Mouse (Mus musculus) MEL (cell line): ENCODE results near the gene Fut8. TPM values are rescaled to one million over a fixed set of nuclear protein-coding genes. Genes with fewer than 3 reads are reported as not detected.

Experiments
- DNase-seq: peaks from one replicate; pipeline ENCODE4 v3.0.0; 2011; ENCODE audit warnings: low read depth, low spot score
- H3K27ac ChIP-seq: 2 replicates; pipeline ENCODE4 v1.5.1; 2012; ENCODE audit warnings: low read depth, mild to moderate bottlenecking, control low read depth, low read length, moderate library complexity; ENCODE audit not compliant: control insufficient read depth
- H3K27me3 ChIP-seq, 2 experiments: fragments of 150-350 bp in 1 of 2; sonication (generic) in 1 of 2; 2 replicates each; pipeline ENCODE4 v1.6.1; 2012; ENCODE audit warnings: low read length in 2 of 2, mild to moderate bottlenecking in 2 of 2, improper control_type of control experiment in 1 of 2, moderate library complexity in 1 of 2; ENCODE audit not compliant: insufficient read depth in 2 of 2, control insufficient read depth in 1 of 2
- H3K36me3 ChIP-seq, 2 experiments: 2 replicates each; pipeline ENCODE4 v1.6.1; 2012 to 2014; ENCODE audit warnings: low read length in 2 of 2, improper control_type of control experiment in 1 of 2, inconsistent platforms in 1 of 2, mild to moderate bottlenecking in 1 of 2; ENCODE audit not compliant: insufficient read depth in 2 of 2, control insufficient read depth in 1 of 2
- H3K4me1 ChIP-seq, 2 experiments: fragments of 150-350 bp in 1 of 2; sonication (generic) in 1 of 2; 2 replicates each; pipeline ENCODE4 v1.6.1; 2012; ENCODE audit warnings: low read length in 2 of 2, improper control_type of control experiment in 1 of 2, mild to moderate bottlenecking in 1 of 2; ENCODE audit not compliant: insufficient read depth in 2 of 2, control insufficient read depth in 1 of 2
- H3K4me3 ChIP-seq, 2 experiments: fragments of 150-350 bp in 1 of 2; sonication (generic) in 1 of 2; 2 replicates each; pipeline ENCODE4 v1.5.1; 2012; ENCODE audit warnings: low read depth in 2 of 2, low read length in 2 of 2, mild to moderate bottlenecking in 2 of 2, moderate library complexity in 2 of 2, control low read depth in 1 of 2, improper control_type of control experiment in 1 of 2; ENCODE audit not compliant: control insufficient read depth in 1 of 2, insufficient read depth in 1 of 2
- H3K79me2 ChIP-seq: 2 replicates; pipeline ENCODE4 v1.6.1; 2012; ENCODE audit warnings: mild to moderate bottlenecking, low read length, moderate library complexity; ENCODE audit not compliant: control insufficient read depth, poor library complexity, insufficient read depth
- H3K9ac ChIP-seq: 2 replicates; pipeline ENCODE4 v1.6.1; 2012; ENCODE audit warnings: low read depth, mild to moderate bottlenecking, control low read depth, low read length, moderate library complexity; ENCODE audit not compliant: control insufficient read depth, poor library complexity, severe bottlenecking
- H3K9me3 ChIP-seq: fragments of 150-350 bp; sonication (generic); replicated peaks from 2 replicates; pipeline ENCODE4 v1.6.1; 2012; ENCODE audit warnings: mild to moderate bottlenecking, low read length, improper control_type of control experiment, moderate library complexity; ENCODE audit not compliant: insufficient read depth
- BHLHE40 ChIP-seq: IDR thresholded peaks from 2 replicates; pipeline ENCODE4 v1.6.1; 2012; ENCODE audit warnings: low read depth, mild to moderate bottlenecking, inconsistent platforms, low read length, improper control_type of control experiment, borderline replicate concordance
- E2F4 ChIP-seq: IDR thresholded peaks from 2 replicates; pipeline ENCODE4 v1.6.1; 2011; ENCODE audit warnings: low read depth, low read length, improper control_type of control experiment, borderline replicate concordance
- ELF1 ChIP-seq: IDR thresholded peaks from 2 replicates; pipeline ENCODE4 v1.6.1; 2014; ENCODE audit warnings: low read depth, mild to moderate bottlenecking, inconsistent platforms, low read length, improper control_type of control experiment, moderate library complexity
- EP300 ChIP-seq, 2 experiments: IDR thresholded peaks; 2 replicates each; pipeline ENCODE4 v1.6.1; 2011; ENCODE audit warnings: improper control_type of control experiment in 2 of 2, low read length in 2 of 2, low read depth in 1 of 2, mild to moderate bottlenecking in 1 of 2
- ETS1 ChIP-seq: IDR thresholded peaks from 2 replicates; pipeline ENCODE4 v1.6.1; 2012; ENCODE audit warnings: low read depth, mild to moderate bottlenecking, inconsistent platforms, low read length, improper control_type of control experiment, moderate library complexity
- GATA1 ChIP-seq: IDR thresholded peaks from 2 replicates; pipeline ENCODE4 v1.6.1; 2011; ENCODE audit warnings: low read depth, low read length, improper control_type of control experiment
- MAX ChIP-seq: IDR thresholded peaks from 2 replicates; pipeline ENCODE4 v1.6.1; 2011; ENCODE audit warnings: low read length, improper control_type of control experiment
- MAZ ChIP-seq: IDR thresholded peaks from 2 replicates; pipeline ENCODE4 v1.6.1; 2012; ENCODE audit warnings: low read depth, mild to moderate bottlenecking, inconsistent platforms, low read length, improper control_type of control experiment
- MEF2A ChIP-seq: IDR thresholded peaks from 2 replicates; pipeline ENCODE4 v1.6.1; 2014; ENCODE audit warnings: low read depth, mild to moderate bottlenecking, inconsistent platforms, low read length, improper control_type of control experiment; ENCODE audit not compliant: poor library complexity, insufficient replicate concordance, severe bottlenecking; ENCODE audit errors: extremely low read depth
- MXI1 ChIP-seq: IDR thresholded peaks from 2 replicates; pipeline ENCODE4 v1.6.1; 2011; ENCODE audit warnings: mild to moderate bottlenecking, low read depth, low read length, improper control_type of control experiment
- MYB ChIP-seq: IDR thresholded peaks from 2 replicates; pipeline ENCODE4 v1.6.1; 2011; ENCODE audit warnings: mild to moderate bottlenecking, low read depth, low read length, improper control_type of control experiment
- MYC ChIP-seq: IDR thresholded peaks from 2 replicates; pipeline ENCODE4 v1.6.1; 2011; ENCODE audit warnings: low read depth, mild to moderate bottlenecking, low read length, improper control_type of control experiment, moderate library complexity
- NELFE ChIP-seq: IDR thresholded peaks from 2 replicates; pipeline ENCODE4 v1.6.1; 2011; ENCODE audit warnings: low read depth, low read length, improper control_type of control experiment
- NRF1 ChIP-seq: IDR thresholded peaks from 2 replicates; pipeline ENCODE4 v1.6.1; 2014; ENCODE audit warnings: low read depth, mild to moderate bottlenecking, inconsistent platforms, low read length, improper control_type of control experiment, moderate library complexity; ENCODE audit not compliant: poor library complexity, insufficient read depth, severe bottlenecking
- POLR2AphosphoS2 ChIP-seq: IDR thresholded peaks from 2 replicates; pipeline ENCODE4 v1.6.1; 2011; ENCODE audit warnings: low read length, improper control_type of control experiment
- RCOR1 ChIP-seq: IDR thresholded peaks from 2 replicates; pipeline ENCODE4 v1.6.1; 2012; ENCODE audit warnings: low read depth, mild to moderate bottlenecking, inconsistent platforms, low read length, improper control_type of control experiment
- SIN3A ChIP-seq: IDR thresholded peaks from 2 replicates; pipeline ENCODE4 v1.6.1; 2012; ENCODE audit warnings: low read length, improper control_type of control experiment, inconsistent platforms
- SMC3 ChIP-seq: IDR thresholded peaks from 2 replicates; pipeline ENCODE4 v1.6.1; 2011; ENCODE audit warnings: low read depth, low read length, improper control_type of control experiment
- TBP ChIP-seq: IDR thresholded peaks from 2 replicates; pipeline ENCODE4 v1.8.0; 2011; ENCODE audit warnings: low read depth, low read length, improper control_type of control experiment
- UBTF ChIP-seq: IDR thresholded peaks from 2 replicates; pipeline ENCODE4 v1.6.1; 2012; ENCODE audit warnings: low read depth, mild to moderate bottlenecking, inconsistent platforms, low read length, improper control_type of control experiment, moderate library complexity, borderline replicate concordance; ENCODE audit not compliant: insufficient read depth
- USF1 ChIP-seq: IDR thresholded peaks from 2 replicates; pipeline ENCODE4 v1.6.1; 2014; ENCODE audit warnings: low read depth, mild to moderate bottlenecking, inconsistent platforms, low read length, improper control_type of control experiment, moderate library complexity
- USF2 ChIP-seq, 2 experiments: IDR thresholded peaks; 2 replicates each; pipeline ENCODE4 v1.6.1; 2011 to 2012; ENCODE audit warnings: improper control_type of control experiment in 2 of 2, low read length in 2 of 2, borderline replicate concordance in 1 of 2, inconsistent platforms in 1 of 2, low read depth in 1 of 2, mild to moderate bottlenecking in 1 of 2; ENCODE audit not compliant: insufficient read depth in 1 of 2
- ZC3H11A ChIP-seq: IDR thresholded peaks from 2 replicates; pipeline ENCODE4 v1.6.1; 2012; ENCODE audit warnings: low read depth, mild to moderate bottlenecking, inconsistent platforms, low read length, improper control_type of control experiment
- ZMIZ1 ChIP-seq: IDR thresholded peaks from 2 replicates; pipeline ENCODE4 v1.6.1; 2012; ENCODE audit warnings: low read depth, mild to moderate bottlenecking, inconsistent platforms, low read length, improper control_type of control experiment, moderate library complexity
- polyA plus RNA-seq, 2 experiments: library from polyadenylated mRNA; stranded (reverse) in 1 of 2; unstranded in 1 of 2; fragments of >175 nt in 1 of 2; fragments of >200 nt in 1 of 2; gene quantifications; 2 replicates each; pipeline versions ENCODE4 v1.2.1 to v1.2.4; 2012; ENCODE audit warnings: low replicate concordance in 2 of 2, low read depth in 1 of 2; ENCODE audit not compliant: insufficient read length in 2 of 2, insufficient read depth in 1 of 2, missing spikeins in 1 of 2
- total RNA-seq: library from RNA; depleted of rRNA; stranded (reverse); fragments of 300-350 nt; gene quantifications from 2 replicates; pipeline ENCODE4 v1.2.3, GENCODE M21; 2012

Gene Fut8
- total and polyA plus RNA-seq, 3 experiments = 61.3 to 90.0 (median 73.7) TPM

DNA sequence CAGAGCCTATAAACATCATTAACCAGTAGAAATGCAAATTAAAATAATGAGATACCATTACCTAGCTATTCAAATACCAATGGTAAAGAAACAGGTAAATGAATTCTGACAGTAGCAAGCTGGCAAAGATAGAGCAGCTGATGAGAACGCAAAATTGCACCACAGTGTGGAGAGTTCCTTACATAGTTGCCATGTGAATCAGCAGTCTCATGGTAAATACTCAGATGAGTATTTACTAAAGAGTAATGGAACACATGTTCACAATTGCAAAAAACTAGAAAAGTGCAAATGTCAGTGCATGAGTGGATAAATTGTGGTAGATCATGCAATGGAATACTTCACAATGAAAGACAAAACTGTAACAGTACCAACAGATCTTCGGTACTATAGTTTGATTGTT is 25.9 kb downstream of the Fut8 start:
- DNase-seq = no peak
- H3K4me3 ChIP-seq = no peak overlapping the region
- peaks cover 10 to 27% of the 10 kb centered on the region in 2 experiments for H3K4me1 ChIP-seq
- H3K9me3 ChIP-seq = no peaks in the 10 kb centered on the region
- H3K36me3 ChIP-seq = peaks cover 0 to 42% of the 10 kb centered on the region in 2 experiments; a peak in 3 of 4 replicates
- H3K27ac ChIP-seq = no peak overlapping the region
- peaks cover 47% of the 10 kb centered on the region for H3K79me2 ChIP-seq
- no peaks in the 10 kb centered on the region for H3K27me3 ChIP-seq
- no peak overlapping the region for H3K9ac ChIP-seq
- TF ChIP-seq USF2 (IDR thresholded peaks at IDR 0.05; ENCODE audit: borderline replicate concordance in 1 of 2, insufficient read depth in 1 of 2, low read depth in 1 of 2, low read length in 2 of 2) (no peak), SMC3 (peak; percentile 7; the same call in 1 of the 2 replicates), ETS1 (0 out of 2 replicates have a peak, but pooled peaks have one; percentile 16)

DNA sequence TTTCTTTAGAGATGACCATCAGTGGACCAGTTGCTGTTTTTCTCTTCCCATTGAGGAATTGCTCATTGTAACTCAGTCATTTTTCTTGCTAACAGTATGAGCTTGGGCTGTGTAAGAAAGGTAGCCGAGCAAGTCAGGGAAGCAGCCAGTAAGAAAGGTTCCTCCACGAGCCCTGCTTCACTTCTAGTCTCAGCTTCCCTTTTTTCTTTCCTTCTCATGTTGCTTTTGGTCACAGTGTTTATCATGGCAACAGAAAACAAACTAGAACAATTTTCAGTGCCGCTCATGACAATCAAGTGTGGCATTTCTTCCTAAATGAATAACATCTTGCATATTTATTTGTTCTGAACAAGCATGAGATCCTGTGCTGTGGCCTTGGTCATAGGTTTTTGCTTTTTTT is 32.8 kb downstream of the Fut8 start:
- Histone ChIP-seq H3K27ac (no peak overlapping the region), H3K9me3 (no peaks in the 10 kb centered on the region), H3K9ac (peak overlapping the region; percentile 48), H3K79me2 (peaks cover 39% of the 10 kb centered on the region), H3K27me3 (no peaks in the 10 kb centered on the region), H3K36me3 (peaks cover 7 to 26% of the 10 kb centered on the region in 2 experiments; a peak in 3 of 4 replicates), H3K4me1 (peaks cover 0 to 21% of the 10 kb centered on the region in 2 experiments; a peak in 2 of 4 replicates), H3K4me3 (peak overlapping the region in 1 of 2 experiments; percentile 52; a peak in 2 of 4 replicates)
- 0 out of 2 replicates have a peak, but pooled peaks have one; percentile 19 for TF ChIP-seq MYC
- no peak for TF ChIP-seq ELF1
- peak; percentile 58; the same call in 1 of the 2 replicates for TF ChIP-seq MXI1
- peak; percentile 59 for TF ChIP-seq SIN3A
- no peak for TF ChIP-seq BHLHE40
- no peak for TF ChIP-seq RCOR1
- TF ChIP-seq MYB = no peak
- TF ChIP-seq TBP = peak; percentile 93
- no peak for TF ChIP-seq E2F4
- TF ChIP-seq MAX = 0 out of 2 replicates have a peak, but pooled peaks have one; percentile 48
- TF ChIP-seq UBTF = peak; percentile 86; the same call in 1 of the 2 replicates
- TF ChIP-seq EP300 (IDR thresholded peaks at IDR 0.05; ENCODE audit: low read depth in 1 of 2, low read length in 2 of 2) = peak; percentile 10 to 57; a peak in 2 of 4 replicates
- DNase-seq = peak; percentile 88

DNA sequence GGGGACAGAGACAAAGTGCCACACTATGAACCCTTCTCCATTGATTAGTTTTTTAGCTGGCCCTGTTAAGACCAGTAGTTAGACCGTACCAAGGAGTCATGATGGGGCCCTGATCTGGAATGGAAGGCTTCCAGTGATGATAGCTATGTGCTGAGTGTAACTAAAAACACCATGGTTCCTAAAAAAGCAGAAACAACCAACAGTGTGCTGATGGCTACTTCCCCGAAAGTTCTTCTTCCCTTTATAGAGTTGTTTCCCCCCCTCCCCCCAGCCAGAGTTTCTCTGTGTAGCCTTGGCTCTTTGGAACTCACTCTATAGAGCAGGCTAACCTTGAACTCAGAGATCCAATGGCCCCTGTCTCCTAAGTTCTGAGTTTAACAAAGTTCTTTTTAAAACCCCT is 50.6 kb downstream of the Fut8 start:
- no peaks in the 10 kb centered on the region for H3K27me3 ChIP-seq
- H3K27ac ChIP-seq = peak overlapping the region; percentile 24
- no peak overlapping the region for H3K9ac ChIP-seq
- TF ChIP-seq MXI1 = no peak
- no peak for TF ChIP-seq USF1
- TF ChIP-seq SMC3 = no peak
- no peak for TF ChIP-seq RCOR1
- TF ChIP-seq E2F4 = no peak
- TF ChIP-seq MAZ = no peak
- TF ChIP-seq MAX = no peak
- no peak for TF ChIP-seq ETS1
- no peak for TF ChIP-seq NRF1
- no peak for TF ChIP-seq GATA1
- TF ChIP-seq MYC = no peak
- no peak for TF ChIP-seq NELFE
- no peak for TF ChIP-seq POLR2AphosphoS2
- TF ChIP-seq MEF2A = no peak
- no peak for TF ChIP-seq ZC3H11A
- TF ChIP-seq EP300 (IDR thresholded peaks at IDR 0.05; ENCODE audit: low read depth in 1 of 2, low read length in 2 of 2) = no peak
- TF ChIP-seq ZMIZ1 = no peak
- H3K79me2 ChIP-seq = peaks cover 32% of the 10 kb centered on the region
- H3K4me1 ChIP-seq = peaks cover 10 to 30% of the 10 kb centered on the region in 2 experiments
- H3K36me3 ChIP-seq = peaks cover 7 to 42% of the 10 kb centered on the region in 2 experiments; a peak in 3 of 4 replicates
- DNase-seq = peak; percentile 65
- H3K4me3 ChIP-seq = no peak overlapping the region
- no peaks in the 10 kb centered on the region for H3K9me3 ChIP-seq
